Mouse (Mus musculus) ES-E14 (cell line): ENCODE data around the gene Gm29427. TPM values are rescaled to one million over a fixed set of nuclear protein-coding genes. Genes with fewer than 3 reads are reported as not detected.

Experiments
- DNase-seq: peaks from one replicate; pipeline ENCODE4 v3.0.0-alpha.2; 2013; ENCODE audit warnings: low read depth, low spot score
- H3K27ac ChIP-seq: 2 replicates; pipeline ENCODE4 v1.5.1; 2012; ENCODE audit warnings: low read depth, mild to moderate bottlenecking, low read length, moderate library complexity, mixed read lengths; ENCODE audit not compliant: poor library complexity, insufficient read depth, severe bottlenecking
- H3K36me3 ChIP-seq: 2 replicates; pipeline ENCODE4 v1.6.1; 2012; ENCODE audit warnings: mild to moderate bottlenecking, low read length, moderate library complexity, mixed read lengths; ENCODE audit not compliant: control insufficient read depth, poor library complexity, insufficient read depth, severe bottlenecking
- H3K4me1 ChIP-seq, 2 experiments: fragments of 150-350 bp in 1 of 2; sonication (generic) in 1 of 2; 2 replicates each; pipeline ENCODE4 v1.6.1; 2012; ENCODE audit warnings: low read length in 2 of 2, mild to moderate bottlenecking in 1 of 2, mixed read lengths in 1 of 2; ENCODE audit not compliant: control insufficient read depth in 2 of 2, insufficient read depth in 2 of 2, poor library complexity in 1 of 2
- H3K4me3 ChIP-seq, 2 experiments: fragments of 150-350 bp in 1 of 2; sonication (generic) in 1 of 2; 2 replicates each; pipeline ENCODE4 v1.5.1; 2012; ENCODE audit warnings: low read length in 2 of 2, low read depth in 1 of 2, mild to moderate bottlenecking in 1 of 2, mixed read lengths in 1 of 2; ENCODE audit not compliant: insufficient read depth in 1 of 2, poor library complexity in 1 of 2, severe bottlenecking in 1 of 2
- H3K9ac ChIP-seq: 2 replicates; pipeline ENCODE4 v1.6.1; 2012; ENCODE audit warnings: low read depth, mild to moderate bottlenecking, low read length, mixed read lengths; ENCODE audit not compliant: poor library complexity, insufficient read depth, severe bottlenecking
- H3K9me3 ChIP-seq: fragments of 150-350 bp; sonication (generic); 2 replicates; pipeline ENCODE4 v1.6.1; 2012; ENCODE audit warnings: low read depth, mild to moderate bottlenecking, low read length; ENCODE audit not compliant: control insufficient read depth, insufficient read depth
- CHD2 ChIP-seq: IDR thresholded peaks from 2 replicates; pipeline ENCODE4 v1.6.1; 2014; ENCODE audit warnings: mild to moderate bottlenecking, low read depth, low read length, inconsistent platforms
- HCFC1 ChIP-seq: IDR thresholded peaks from 2 replicates; pipeline ENCODE4 v1.6.1; 2012; ENCODE audit warnings: low read length, inconsistent platforms, borderline replicate concordance; ENCODE audit not compliant: insufficient read depth
- MAFK ChIP-seq: IDR thresholded peaks from 2 replicates; pipeline ENCODE4 v1.6.1; 2014; ENCODE audit warnings: mild to moderate bottlenecking, low read depth, low read length, inconsistent platforms; ENCODE audit not compliant: insufficient read depth
- ZC3H11A ChIP-seq: IDR thresholded peaks from 2 replicates; pipeline ENCODE4 v1.6.1; 2012; ENCODE audit warnings: low read depth, mild to moderate bottlenecking, inconsistent platforms, low read length, borderline replicate concordance
- ZNF384 ChIP-seq: IDR thresholded peaks from 2 replicates; pipeline ENCODE4 v1.6.1; 2012; ENCODE audit warnings: low read depth, low read length, inconsistent platforms
- in situ Hi-C, 2 experiments: fragments of 600-800 bp; cut with MboI; formaldehyde crosslinking; loops; one replicate each; pipeline ENCODE4 v1.15.1; 2025; ENCODE audit warnings: low sequenced_read_pairs in 2 of 2, inconsistent platforms in 1 of 2; ENCODE audit not compliant: unreplicated experiment in 2 of 2
- total RNA-seq: library from RNA; depleted of rRNA; stranded (reverse); fragments of 300-350 nt; gene quantifications from 2 replicates; pipeline ENCODE4 v1.2.3, GENCODE M21; 2012; rRNA removed

Gm29427 gene
- 0.18 TPM in 1 of 2 replicates, not detected in the other for total RNA-seq

GRCm38 (mm10) chr1:130715561-130716217 lies at the start of gene Gm29427:
Gene Gm29427 (minus strand): TSS chr1:130715799.
- Histone ChIP-seq H3K9me3 (no peaks in the 10 kb centered on the region), H3K27ac (no peak within 1 kb of the TSS), H3K36me3 (no peaks in the 10 kb centered on the region; the same call in 1 of the 2 replicates), H3K9ac (peak within 1 kb of the TSS; percentile 91), H3K4me3 (peak within 1 kb of the TSS; percentile 82 to 90), H3K4me1 (peaks cover 0 to 2% of the 10 kb centered on the region in 2 experiments; a peak in 1 of 4 replicates)
- in situ Hi-C loops, result no loop called here
- DNase-seq, result peak; percentile 98
- TF ChIP-seq HCFC1 (no peak), CHD2 (peak; percentile 97)

DNA sequence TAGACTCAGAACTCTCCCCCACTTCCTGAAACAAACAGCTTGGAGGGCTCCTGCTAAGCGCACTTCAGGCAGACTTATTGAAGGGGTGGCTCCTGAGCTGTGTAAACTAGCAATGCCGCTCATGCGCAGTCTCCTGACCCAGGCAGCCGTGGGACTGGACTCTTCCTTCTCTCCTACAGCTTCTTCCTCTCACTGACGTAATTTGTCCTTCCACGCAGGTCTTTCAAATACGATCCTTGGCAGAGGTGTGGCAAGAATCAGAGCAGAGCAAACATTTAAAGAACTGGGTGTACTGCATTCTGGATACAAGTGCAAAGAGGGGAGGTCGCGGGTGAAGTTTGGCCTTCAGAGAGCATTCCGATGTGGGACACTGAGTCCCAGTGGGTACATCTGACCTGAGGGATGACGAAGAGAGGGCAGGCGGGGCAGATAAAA lies 48.4 kb upstream of the Gm29427 start:
- in situ Hi-C loops, result no loop called here

GRCm38 (mm10) chr1:130762045-130762760 lies 46.6 kb upstream of the Gm29427 start:
- no peak for DNase-seq
- Histone ChIP-seq H3K4me3 (no peak overlapping the region), H3K27ac (no peak overlapping the region), H3K9ac (no peak overlapping the region), H3K36me3 (no peaks in the 10 kb centered on the region), H3K9me3 (no peaks in the 10 kb centered on the region), H3K4me1 (no peaks in the 10 kb centered on the region)
- no peak for TF ChIP-seq CHD2
- no peak for TF ChIP-seq MAFK
- TF ChIP-seq ZC3H11A, result no peak
- no peak for TF ChIP-seq HCFC1
- TF ChIP-seq ZNF384, result no peak
- in situ Hi-C loops, result no loop called here

More for the DNA sequence above, 48.4 kb upstream of the Gm29427 start:
- no peaks in the 10 kb centered on the region for H3K4me1 ChIP-seq
- H3K9me3 ChIP-seq, result no peaks in the 10 kb centered on the region
- TF ChIP-seq ZNF384 (no peak), HCFC1 (no peak), ZC3H11A (no peak), CHD2 (no peak), MAFK (no peak)
- H3K27ac ChIP-seq, result no peak overlapping the region
- DNase-seq, result no peak
- H3K9ac ChIP-seq, result no peak overlapping the region
- no peak overlapping the region for H3K4me3 ChIP-seq
- H3K36me3 ChIP-seq, result no peaks in the 10 kb centered on the region

- H3K9me3 ChIP-seq, result no peaks in the 10 kb centered on the region
- H3K27ac ChIP-seq, result no peak overlapping the region
- H3K4me3 ChIP-seq, result no peak overlapping the region
- DNase-seq, result no peak
- H3K9ac ChIP-seq, result no peak overlapping the region
- in situ Hi-C loops, result no loop called here
- no peaks in the 10 kb centered on the region for H3K4me1 ChIP-seq
- TF ChIP-seq ZC3H11A (no peak), MAFK (no peak), HCFC1 (no peak), ZNF384 (no peak), CHD2 (no peak)
- H3K36me3 ChIP-seq, result no peaks in the 10 kb centered on the region
Observed at GRCm38 (mm10) chr1:130761597-130761996, 46.0 kb upstream of the Gm29427 start.
